Mouse (Mus musculus) MEL (cell line): Measurements from ENCODE around the gene Cd164l2. TPM values are rescaled to one million over a fixed set of nuclear protein-coding genes. Genes with fewer than 3 reads are reported as not detected.

Experiments
- DNase-seq: peaks from one replicate; pipeline ENCODE4 v3.0.0; 2011; ENCODE audit warnings: low read depth, low spot score
- H3K27ac ChIP-seq: 2 replicates; pipeline ENCODE4 v1.5.1; 2012; ENCODE audit warnings: low read depth, mild to moderate bottlenecking, control low read depth, low read length, moderate library complexity; ENCODE audit not compliant: control insufficient read depth
- H3K27me3 ChIP-seq, 2 experiments: fragments of 150-350 bp in 1 of 2; sonication (generic) in 1 of 2; 2 replicates each; pipeline ENCODE4 v1.6.1; 2012; ENCODE audit warnings: low read length in 2 of 2, mild to moderate bottlenecking in 2 of 2, improper control_type of control experiment in 1 of 2, moderate library complexity in 1 of 2; ENCODE audit not compliant: insufficient read depth in 2 of 2, control insufficient read depth in 1 of 2
- H3K36me3 ChIP-seq, 2 experiments: 2 replicates each; pipeline ENCODE4 v1.6.1; 2012 to 2014; ENCODE audit warnings: low read length in 2 of 2, improper control_type of control experiment in 1 of 2, inconsistent platforms in 1 of 2, mild to moderate bottlenecking in 1 of 2; ENCODE audit not compliant: insufficient read depth in 2 of 2, control insufficient read depth in 1 of 2
- H3K4me1 ChIP-seq, 2 experiments: fragments of 150-350 bp in 1 of 2; sonication (generic) in 1 of 2; 2 replicates each; pipeline ENCODE4 v1.6.1; 2012; ENCODE audit warnings: low read length in 2 of 2, improper control_type of control experiment in 1 of 2, mild to moderate bottlenecking in 1 of 2; ENCODE audit not compliant: insufficient read depth in 2 of 2, control insufficient read depth in 1 of 2
- H3K4me3 ChIP-seq, 2 experiments: fragments of 150-350 bp in 1 of 2; sonication (generic) in 1 of 2; 2 replicates each; pipeline ENCODE4 v1.5.1; 2012; ENCODE audit warnings: low read depth in 2 of 2, low read length in 2 of 2, mild to moderate bottlenecking in 2 of 2, moderate library complexity in 2 of 2, control low read depth in 1 of 2, improper control_type of control experiment in 1 of 2; ENCODE audit not compliant: control insufficient read depth in 1 of 2, insufficient read depth in 1 of 2
- H3K79me2 ChIP-seq: 2 replicates; pipeline ENCODE4 v1.6.1; 2012; ENCODE audit warnings: mild to moderate bottlenecking, low read length, moderate library complexity; ENCODE audit not compliant: control insufficient read depth, poor library complexity, insufficient read depth
- H3K9ac ChIP-seq: 2 replicates; pipeline ENCODE4 v1.6.1; 2012; ENCODE audit warnings: low read depth, mild to moderate bottlenecking, control low read depth, low read length, moderate library complexity; ENCODE audit not compliant: control insufficient read depth, poor library complexity, severe bottlenecking
- H3K9me3 ChIP-seq: fragments of 150-350 bp; sonication (generic); replicated peaks from 2 replicates; pipeline ENCODE4 v1.6.1; 2012; ENCODE audit warnings: mild to moderate bottlenecking, low read length, improper control_type of control experiment, moderate library complexity; ENCODE audit not compliant: insufficient read depth
- CTCF ChIP-seq, 3 experiments: IDR thresholded peaks in 2 of 3; conservative IDR thresholded peaks in 1 of 3; 2 replicates each; pipeline ENCODE4 v1.5.1; 2011 to 2012; ENCODE audit warnings: low read length in 3 of 3, low read depth in 2 of 3, mild to moderate bottlenecking in 2 of 3, improper control_type of control experiment in 1 of 3, inconsistent platforms in 1 of 3, mixed read lengths in 1 of 3, moderate library complexity in 1 of 3; ENCODE audit not compliant: control insufficient read depth in 1 of 3, insufficient read depth in 1 of 3, poor library complexity in 1 of 3, severe bottlenecking in 1 of 3
- ELF1 ChIP-seq: IDR thresholded peaks from 2 replicates; pipeline ENCODE4 v1.6.1; 2014; ENCODE audit warnings: low read depth, mild to moderate bottlenecking, inconsistent platforms, low read length, improper control_type of control experiment, moderate library complexity
- GABPA ChIP-seq: IDR thresholded peaks from 2 replicates; pipeline ENCODE4 v1.6.1; 2012; ENCODE audit warnings: low read depth, mild to moderate bottlenecking, inconsistent platforms, low read length, improper control_type of control experiment, moderate library complexity
- KAT2A ChIP-seq: conservative IDR thresholded peaks from 2 replicates; pipeline ENCODE4 v1.6.1; 2012; ENCODE audit warnings: low read depth, low read length, improper control_type of control experiment, inconsistent platforms
- MAX ChIP-seq: IDR thresholded peaks from 2 replicates; pipeline ENCODE4 v1.6.1; 2011; ENCODE audit warnings: low read length, improper control_type of control experiment
- MAZ ChIP-seq: IDR thresholded peaks from 2 replicates; pipeline ENCODE4 v1.6.1; 2012; ENCODE audit warnings: low read depth, mild to moderate bottlenecking, inconsistent platforms, low read length, improper control_type of control experiment
- MEF2A ChIP-seq: IDR thresholded peaks from 2 replicates; pipeline ENCODE4 v1.6.1; 2014; ENCODE audit warnings: low read depth, mild to moderate bottlenecking, inconsistent platforms, low read length, improper control_type of control experiment; ENCODE audit not compliant: poor library complexity, insufficient replicate concordance, severe bottlenecking; ENCODE audit errors: extremely low read depth
- MYB ChIP-seq: IDR thresholded peaks from 2 replicates; pipeline ENCODE4 v1.6.1; 2011; ENCODE audit warnings: mild to moderate bottlenecking, low read depth, low read length, improper control_type of control experiment
- MYC ChIP-seq: IDR thresholded peaks from 2 replicates; pipeline ENCODE4 v1.6.1; 2011; ENCODE audit warnings: low read depth, mild to moderate bottlenecking, low read length, improper control_type of control experiment, moderate library complexity
- NRF1 ChIP-seq: IDR thresholded peaks from 2 replicates; pipeline ENCODE4 v1.6.1; 2014; ENCODE audit warnings: low read depth, mild to moderate bottlenecking, inconsistent platforms, low read length, improper control_type of control experiment, moderate library complexity; ENCODE audit not compliant: poor library complexity, insufficient read depth, severe bottlenecking
- POLR2AphosphoS2 ChIP-seq: IDR thresholded peaks from 2 replicates; pipeline ENCODE4 v1.6.1; 2011; ENCODE audit warnings: low read length, improper control_type of control experiment
- RCOR1 ChIP-seq: IDR thresholded peaks from 2 replicates; pipeline ENCODE4 v1.6.1; 2012; ENCODE audit warnings: low read depth, mild to moderate bottlenecking, inconsistent platforms, low read length, improper control_type of control experiment
- SIN3A ChIP-seq: IDR thresholded peaks from 2 replicates; pipeline ENCODE4 v1.6.1; 2012; ENCODE audit warnings: low read length, improper control_type of control experiment, inconsistent platforms
- TCF12 ChIP-seq: IDR thresholded peaks from 2 replicates; pipeline ENCODE4 v1.6.1; 2014; ENCODE audit warnings: low read depth, mild to moderate bottlenecking, inconsistent platforms, low read length, improper control_type of control experiment, moderate library complexity
- UBTF ChIP-seq: IDR thresholded peaks from 2 replicates; pipeline ENCODE4 v1.6.1; 2012; ENCODE audit warnings: low read depth, mild to moderate bottlenecking, inconsistent platforms, low read length, improper control_type of control experiment, moderate library complexity, borderline replicate concordance; ENCODE audit not compliant: insufficient read depth
- USF2 ChIP-seq, 2 experiments: IDR thresholded peaks; 2 replicates each; pipeline ENCODE4 v1.6.1; 2011 to 2012; ENCODE audit warnings: improper control_type of control experiment in 2 of 2, low read length in 2 of 2, borderline replicate concordance in 1 of 2, inconsistent platforms in 1 of 2, low read depth in 1 of 2, mild to moderate bottlenecking in 1 of 2; ENCODE audit not compliant: insufficient read depth in 1 of 2
- ZKSCAN1 ChIP-seq: IDR thresholded peaks from 2 replicates; pipeline ENCODE4 v1.6.1; 2012; ENCODE audit warnings: low read depth, mild to moderate bottlenecking, inconsistent platforms, low read length, improper control_type of control experiment, moderate library complexity
- ZMIZ1 ChIP-seq: IDR thresholded peaks from 2 replicates; pipeline ENCODE4 v1.6.1; 2012; ENCODE audit warnings: low read depth, mild to moderate bottlenecking, inconsistent platforms, low read length, improper control_type of control experiment, moderate library complexity
- ZNF384 ChIP-seq: IDR thresholded peaks from 2 replicates; pipeline ENCODE4 v1.6.1; 2012; ENCODE audit warnings: low read depth, mild to moderate bottlenecking, inconsistent platforms, low read length, improper control_type of control experiment
- polyA plus RNA-seq, 2 experiments: library from polyadenylated mRNA; stranded (reverse) in 1 of 2; unstranded in 1 of 2; fragments of >175 nt in 1 of 2; fragments of >200 nt in 1 of 2; gene quantifications; 2 replicates each; pipeline versions ENCODE4 v1.2.1 to v1.2.4; 2012; ENCODE audit warnings: low replicate concordance in 2 of 2, low read depth in 1 of 2; ENCODE audit not compliant: insufficient read length in 2 of 2, insufficient read depth in 1 of 2, missing spikeins in 1 of 2
- total RNA-seq: library from RNA; depleted of rRNA; stranded (reverse); fragments of 300-350 nt; gene quantifications from 2 replicates; pipeline ENCODE4 v1.2.3, GENCODE M21; 2012

The Cd164l2 gene
- total and polyA plus RNA-seq, 3 experiments = not detected

DNA sequence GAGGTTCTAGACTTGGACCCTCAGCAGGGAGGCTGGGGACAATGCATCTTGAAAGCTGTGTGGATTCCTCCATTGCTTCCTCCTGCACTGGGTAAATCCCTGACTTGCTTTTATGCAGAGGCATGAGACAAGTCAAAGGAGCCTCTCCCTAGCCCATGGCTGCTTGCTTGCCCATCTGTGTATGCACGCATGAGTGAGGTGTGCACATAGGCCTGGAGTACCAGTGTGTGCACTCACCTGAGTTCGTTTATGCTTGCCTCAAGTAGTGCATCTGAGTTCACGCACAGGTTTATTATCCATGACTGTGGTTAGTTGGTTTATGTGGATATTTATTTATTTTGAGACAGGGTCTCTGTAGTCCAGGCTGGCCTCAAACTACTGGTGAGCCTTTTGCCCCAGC lies 9.7 kb upstream of the Cd164l2 start:
- Histone ChIP-seq H3K27ac (no peak overlapping the region), H3K36me3 (no peaks in the 10 kb centered on the region), H3K9me3 (no peaks in the 10 kb centered on the region), H3K79me2 (no peaks in the 10 kb centered on the region), H3K9ac (no peak overlapping the region), H3K27me3 (no peaks in the 10 kb centered on the region), H3K4me1 (no peaks in the 10 kb centered on the region), H3K4me3 (no peak overlapping the region)
- TF ChIP-seq NRF1 (no peak), ZNF384 (no peak), MYC (no peak), MEF2A (no peak), MAX (no peak), ELF1 (no peak), RCOR1 (no peak), TCF12 (no peak), GABPA (no peak), ZMIZ1 (no peak), USF2 (IDR thresholded peaks at IDR 0.05; ENCODE audit: borderline replicate concordance in 1 of 2, insufficient read depth in 1 of 2, low read depth in 1 of 2, low read length in 2 of 2) (no peak)
- DNase-seq = no peak

GRCm38 (mm10) chr4:133203591-133203990 lies 8.3 kb upstream of the Cd164l2 start:
- H3K36me3 ChIP-seq = no peaks in the 10 kb centered on the region
- no peak overlapping the region for H3K9ac ChIP-seq
- no peaks in the 10 kb centered on the region for H3K9me3 ChIP-seq
- H3K27ac ChIP-seq = no peak overlapping the region
- TF ChIP-seq MYB (no peak), POLR2AphosphoS2 (no peak), MYC (no peak)
- no peak overlapping the region for H3K4me3 ChIP-seq
- H3K4me1 ChIP-seq = no peaks in the 10 kb centered on the region
- no peaks in the 10 kb centered on the region for H3K79me2 ChIP-seq
- DNase-seq = no peak
- no peaks in the 10 kb centered on the region for H3K27me3 ChIP-seq

GRCm38 (mm10) chr4:133204379-133204778 lies 7.6 kb upstream of the Cd164l2 start:
- Histone ChIP-seq H3K27ac (no peak overlapping the region), H3K27me3 (no peaks in the 10 kb centered on the region), H3K4me3 (no peak overlapping the region), H3K4me1 (no peaks in the 10 kb centered on the region), H3K36me3 (no peaks in the 10 kb centered on the region), H3K9ac (no peak overlapping the region), H3K9me3 (no peaks in the 10 kb centered on the region), H3K79me2 (no peaks in the 10 kb centered on the region)
- no peak for TF ChIP-seq CTCF (IDR thresholded peaks at IDR 0.05 in 2 of 3, conservative IDR thresholded peaks at IDR 0.05 in 1 of 3; ENCODE audit: control insufficient read depth in 1 of 3, insufficient read depth in 1 of 3, low read depth in 2 of 3, low read length in 3 of 3, poor library complexity in 1 of 3, severe bottlenecking in 1 of 3)
- TF ChIP-seq TCF12 = no peak
- no peak for TF ChIP-seq RCOR1
- TF ChIP-seq MAZ = no peak
- no peak for TF ChIP-seq UBTF
- no peak for TF ChIP-seq ELF1
- no peak for TF ChIP-seq POLR2AphosphoS2
- TF ChIP-seq SIN3A = no peak
- TF ChIP-seq ZKSCAN1 = no peak
- TF ChIP-seq KAT2A = no peak
- no peak for DNase-seq
